Mouse (Mus musculus): ENCODE measurements around the gene Astn2. TPM values are rescaled to one million over a fixed set of nuclear protein-coding genes. Genes with fewer than 3 reads are reported as not detected.
"Not testable (repeated sequence)": the region's sequence is repeated elsewhere in the genome, so short reads cannot be mapped to it uniquely, and the experiment has no call there.

Astn2 gene
- polyA plus RNA-seq, 1 experiment from 2014 or later: 0.14 TPM

DNA sequence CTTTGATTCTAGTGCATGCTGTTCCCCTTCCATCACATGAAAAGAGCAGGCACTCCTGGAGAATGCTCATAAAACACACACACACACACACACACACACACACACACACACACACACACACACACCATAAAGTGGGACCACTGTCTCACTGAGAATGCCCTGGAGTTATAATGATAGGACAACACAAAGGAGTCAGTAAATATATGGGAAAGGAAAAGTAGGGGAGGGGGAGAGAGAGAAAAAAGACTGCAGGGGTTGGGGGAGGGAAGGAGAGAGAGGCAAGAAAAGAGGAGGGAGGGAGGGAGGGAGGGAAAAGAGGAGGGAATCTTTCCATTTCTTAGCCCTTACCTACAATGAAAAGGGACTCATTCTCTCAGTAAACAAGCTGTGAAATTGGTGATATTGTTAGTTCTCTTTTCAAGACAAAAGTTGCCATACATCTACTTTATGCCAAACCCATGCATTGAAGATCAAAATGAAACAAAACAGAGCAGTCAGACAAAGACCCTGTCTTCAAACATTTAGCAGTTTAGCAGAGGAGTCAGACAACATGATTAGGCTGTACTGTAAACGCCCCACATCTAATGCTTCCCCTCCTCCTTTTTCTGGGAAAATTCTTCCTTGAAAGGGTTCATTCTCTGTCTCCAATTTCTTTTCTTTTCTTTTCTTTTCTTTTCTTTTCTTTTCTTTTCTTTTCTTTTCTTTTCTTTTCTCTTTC, 717.2 kb downstream of the Astn2 start:
- 0 out of 2 replicates have a peak, but pooled peaks cover 2% of the 10 kb centered on the region for H3K4me1 ChIP-seq (ENCODE audit: control insufficient read depth, insufficient read depth, low read length)
- H3K27ac ChIP-seq (ENCODE audit: low read length): no peak overlapping the region
- H3K4me3 ChIP-seq (ENCODE audit: low read length): no peak overlapping the region
- H3K36me3 ChIP-seq (ENCODE audit: control insufficient read depth, insufficient read depth): no peaks in the 10 kb centered on the region
- no peak overlapping the region for H3K9ac ChIP-seq (ENCODE audit: low read length)
- no peaks in the 10 kb centered on the region for H3K9me3 ChIP-seq (replicated peaks; ENCODE audit: control insufficient read depth, low read length)
- no peak overlapping the region for H3K4me2 ChIP-seq (ENCODE audit: low read depth, low read length)
- 71% methylated on average over 1 of the region's 1 CpGs for WGBS
- H3K27me3 ChIP-seq (ENCODE audit: control insufficient read depth, insufficient read depth, low read length): no peaks in the 10 kb centered on the region
- ATAC-seq (replicated peaks; ENCODE audit: extremely low read depth, insufficient read depth, low FRiP score): no peak

DNA sequence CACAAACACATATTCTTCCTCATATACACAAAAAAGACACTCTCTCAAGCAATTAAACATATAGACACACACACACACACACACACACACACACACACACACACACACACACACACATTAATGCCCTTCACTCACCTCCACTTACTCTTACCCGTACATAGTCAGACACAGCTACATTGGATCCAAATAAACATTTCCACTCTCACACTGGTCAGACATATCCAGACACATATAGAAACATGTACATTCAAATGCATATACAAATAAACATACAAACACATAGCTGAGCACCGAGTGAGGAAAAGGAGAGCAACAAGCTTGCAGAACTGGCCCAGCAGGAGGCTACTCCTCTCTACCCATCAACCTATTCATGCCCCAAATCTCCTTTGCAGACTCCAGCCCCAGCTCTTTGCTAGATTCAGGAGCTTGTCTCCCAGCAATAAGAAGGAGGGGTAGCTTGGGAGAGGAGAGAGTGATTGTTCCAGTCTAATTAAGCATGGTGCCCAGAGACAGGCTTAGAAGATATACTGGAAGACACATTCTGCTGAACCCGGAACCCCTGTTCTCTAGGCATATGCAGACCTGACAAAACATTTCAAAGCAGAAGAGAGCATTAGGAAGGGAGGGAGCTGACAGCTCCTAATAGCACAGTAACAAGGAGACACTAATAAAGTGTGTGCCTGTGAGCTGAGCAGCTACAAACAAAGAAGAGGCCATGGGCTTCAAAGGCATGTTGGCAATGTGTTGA, 718.0 kb downstream of the Astn2 start:
- no peak overlapping the region for H3K4me2 ChIP-seq (ENCODE audit: low read depth, low read length)
- no peaks in the 10 kb centered on the region for H3K9me3 ChIP-seq (replicated peaks; ENCODE audit: control insufficient read depth, low read length)
- WGBS: 64% methylated on average over 3 of the region's 3 CpGs
- ATAC-seq (replicated peaks; ENCODE audit: extremely low read depth, insufficient read depth, low FRiP score): no peak
- H3K9ac ChIP-seq (ENCODE audit: low read length): no peak overlapping the region
- no peak overlapping the region for H3K27ac ChIP-seq (ENCODE audit: low read length)
- H3K27me3 ChIP-seq (ENCODE audit: control insufficient read depth, insufficient read depth, low read length): no peaks in the 10 kb centered on the region
- 0 out of 2 replicates have a peak, but pooled peaks cover 2% of the 10 kb centered on the region for H3K4me1 ChIP-seq (ENCODE audit: control insufficient read depth, insufficient read depth, low read length)
- no peak overlapping the region for H3K4me3 ChIP-seq (ENCODE audit: low read length)
- H3K36me3 ChIP-seq (ENCODE audit: control insufficient read depth, insufficient read depth): no peaks in the 10 kb centered on the region

DNA sequence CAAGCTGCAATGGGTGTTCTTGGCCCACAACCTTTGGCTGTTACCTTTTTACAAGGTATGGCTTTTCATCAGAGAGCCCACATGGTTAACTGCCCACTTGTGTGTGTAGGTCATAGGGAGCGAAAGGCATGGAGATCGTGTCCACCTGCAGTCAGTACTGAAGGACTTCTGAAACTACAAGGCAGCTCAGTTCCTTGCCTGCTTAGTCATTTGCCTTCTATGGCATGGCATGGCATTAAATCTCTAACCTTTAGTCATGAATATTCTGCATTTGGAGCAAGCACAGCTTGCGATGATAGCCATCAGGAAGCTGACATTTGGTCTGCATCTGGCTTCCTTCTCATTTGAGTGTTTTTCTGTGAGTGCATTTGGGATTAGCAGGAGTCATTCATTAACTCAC, 720.0 kb downstream of the Astn2 start:
- Histone ChIP-seq H3K9me3 (replicated peaks; ENCODE audit: control insufficient read depth, low read length) (no peaks in the 10 kb centered on the region), H3K4me1 (ENCODE audit: control insufficient read depth, insufficient read depth, low read length) (0 out of 2 replicates have a peak, but pooled peaks cover 2% of the 10 kb centered on the region), H3K27ac (ENCODE audit: low read length) (no peak overlapping the region), H3K9ac (ENCODE audit: low read length) (no peak overlapping the region), H3K27me3 (ENCODE audit: control insufficient read depth, insufficient read depth, low read length) (no peaks in the 10 kb centered on the region), H3K4me2 (ENCODE audit: low read depth, low read length) (no peak overlapping the region), H3K36me3 (ENCODE audit: control insufficient read depth, insufficient read depth) (no peaks in the 10 kb centered on the region), H3K4me3 (ENCODE audit: low read length) (no peak overlapping the region)
- WGBS: 73% methylated on average over 3 of the region's 3 CpGs
- ATAC-seq (replicated peaks; ENCODE audit: extremely low read depth, insufficient read depth, low FRiP score): no peak

DNA sequence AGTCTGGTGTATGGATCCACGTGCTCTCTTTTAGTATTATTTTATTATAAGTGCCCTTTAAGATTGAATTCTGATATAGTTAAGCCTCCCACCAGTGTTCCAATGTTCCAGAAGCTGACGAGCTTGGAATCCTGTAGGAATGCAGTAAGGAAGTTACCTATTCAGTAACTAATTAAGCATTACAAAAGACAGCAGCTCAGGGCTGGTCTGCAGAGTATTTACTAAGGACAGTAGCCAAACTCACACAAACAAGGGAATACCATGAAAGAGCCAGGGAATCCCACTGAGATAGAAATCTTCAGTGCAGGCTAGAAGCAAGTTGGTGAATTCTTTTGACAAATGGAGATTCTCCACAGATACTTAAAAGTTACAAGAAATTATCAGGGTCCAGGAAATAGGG, 724.6 kb downstream of the Astn2 start:
- 59% methylated on average over 2 of the region's 2 CpGs for WGBS
- not testable (repeated sequence) for H3K4me1 ChIP-seq (ENCODE audit: control insufficient read depth, insufficient read depth, low read length); H3K4me3 ChIP-seq (ENCODE audit: low read length); H3K36me3 ChIP-seq (ENCODE audit: control insufficient read depth, insufficient read depth); H3K4me2 ChIP-seq (ENCODE audit: low read depth, low read length); H3K27ac ChIP-seq (ENCODE audit: low read length); H3K9ac ChIP-seq (ENCODE audit: low read length); H3K27me3 ChIP-seq (ENCODE audit: control insufficient read depth, insufficient read depth, low read length); H3K9me3 ChIP-seq (replicated peaks; ENCODE audit: control insufficient read depth, low read length); ATAC-seq (replicated peaks; ENCODE audit: extremely low read depth, insufficient read depth, low FRiP score)

DNA sequence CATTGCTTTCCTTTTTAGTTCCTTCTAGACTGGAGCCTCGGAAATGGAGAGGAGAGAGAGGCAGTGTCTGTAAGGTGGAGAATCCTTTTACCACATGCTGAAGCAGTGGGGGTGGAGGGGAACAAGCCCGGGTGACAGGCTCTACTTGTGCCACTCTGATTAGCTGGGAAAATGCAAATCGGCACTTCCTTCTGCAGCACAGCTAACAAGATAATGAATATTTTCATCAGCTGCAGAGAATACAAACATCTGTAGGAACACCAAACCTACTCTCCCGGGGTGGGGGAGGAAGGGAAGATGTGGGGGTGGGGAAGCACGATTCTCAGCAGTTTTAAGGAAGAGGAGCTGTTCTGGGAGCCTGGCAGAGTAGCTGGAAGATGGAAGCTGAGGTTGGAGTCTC, 725.5 kb downstream of the Astn2 start:
- no peaks in the 10 kb centered on the region for H3K36me3 ChIP-seq (ENCODE audit: control insufficient read depth, insufficient read depth)
- H3K9ac ChIP-seq (ENCODE audit: low read length): no peak overlapping the region
- no peaks in the 10 kb centered on the region for H3K27me3 ChIP-seq (ENCODE audit: control insufficient read depth, insufficient read depth, low read length)
- ATAC-seq (replicated peaks; ENCODE audit: extremely low read depth, insufficient read depth, low FRiP score): no peak
- no peak overlapping the region for H3K27ac ChIP-seq (ENCODE audit: low read length)
- H3K4me2 ChIP-seq (ENCODE audit: low read depth, low read length): peak overlapping the region; percentile 22; the same call in 1 of the 2 replicates
- H3K4me3 ChIP-seq (ENCODE audit: low read length): no peak overlapping the region
- 20% methylated on average over 5 of the region's 5 CpGs for WGBS
- no peaks in the 10 kb centered on the region for H3K9me3 ChIP-seq (replicated peaks; ENCODE audit: control insufficient read depth, low read length)
- H3K4me1 ChIP-seq (ENCODE audit: control insufficient read depth, insufficient read depth, low read length): peaks cover 4% of the 10 kb centered on the region; the same call in 1 of the 2 replicates

DNA sequence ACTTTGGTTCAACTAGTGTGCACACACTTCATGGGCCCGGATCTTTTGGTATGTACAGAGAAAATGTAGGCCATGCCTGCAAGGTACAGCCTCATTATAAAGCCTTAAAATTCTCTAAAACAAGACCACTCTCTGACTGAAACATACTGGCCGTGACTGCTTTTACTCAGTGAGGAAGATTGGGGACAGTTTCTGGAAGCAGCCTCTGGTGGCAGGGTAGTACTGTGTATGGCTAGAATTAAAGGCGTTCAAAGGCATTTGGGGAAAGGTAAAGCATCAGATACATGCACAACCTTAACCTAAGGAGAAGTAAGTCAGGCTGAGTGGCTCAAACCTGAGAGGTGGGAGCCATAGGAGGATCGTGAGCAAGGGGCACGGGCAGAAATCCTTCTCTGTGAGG, 725.9 kb downstream of the Astn2 start:
- no peak for ATAC-seq (replicated peaks; ENCODE audit: extremely low read depth, insufficient read depth, low FRiP score)
- H3K4me2 ChIP-seq (ENCODE audit: low read depth, low read length): peak overlapping the region; percentile 22; the same call in 1 of the 2 replicates

DNA sequence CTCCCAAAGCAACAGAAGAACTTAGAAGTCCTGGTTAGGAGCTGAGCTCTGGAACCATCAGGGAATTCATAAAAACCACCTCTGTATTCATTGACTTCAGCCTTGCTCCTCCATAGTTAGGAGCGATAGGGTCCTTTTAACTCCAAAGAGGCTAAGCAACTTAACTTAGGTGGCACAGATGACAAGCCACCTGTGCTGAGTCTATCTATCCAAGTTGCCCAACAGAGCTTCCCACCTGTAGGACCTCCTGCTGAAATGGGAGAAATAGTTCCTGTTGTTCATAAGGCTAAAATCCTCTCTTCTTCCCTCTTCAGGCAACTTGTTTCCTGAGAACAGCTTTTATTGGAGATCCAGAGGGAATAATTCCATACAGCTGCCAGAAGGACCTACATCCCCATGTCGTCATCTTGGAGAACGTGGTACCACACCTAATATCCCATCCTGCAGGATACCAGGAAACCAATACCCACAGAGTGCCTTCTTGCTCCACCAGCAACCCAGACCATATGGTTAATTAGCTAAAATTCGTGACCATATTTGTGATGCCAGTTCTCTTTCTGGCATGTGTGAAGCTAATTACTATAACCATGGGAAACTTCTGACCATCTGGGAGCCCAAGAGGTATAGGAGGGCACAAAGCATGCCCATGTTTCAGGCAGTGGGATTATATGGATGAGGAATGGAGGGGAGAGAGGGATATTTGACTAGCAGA, 730.0 kb downstream of the Astn2 start:
- no peaks in the 10 kb centered on the region for H3K9me3 ChIP-seq (replicated peaks; ENCODE audit: control insufficient read depth, low read length)
- 85% methylated on average over 4 of the region's 4 CpGs for WGBS
- no peaks in the 10 kb centered on the region for H3K36me3 ChIP-seq (ENCODE audit: control insufficient read depth, insufficient read depth)
- no peak overlapping the region for H3K4me2 ChIP-seq (ENCODE audit: low read depth, low read length)
- no peak overlapping the region for H3K4me3 ChIP-seq (ENCODE audit: low read length)
- H3K4me1 ChIP-seq (ENCODE audit: control insufficient read depth, insufficient read depth, low read length): peaks cover 14% of the 10 kb centered on the region; the same call in 1 of the 2 replicates
- H3K9ac ChIP-seq (ENCODE audit: low read length): no peak overlapping the region
- no peaks in the 10 kb centered on the region for H3K27me3 ChIP-seq (ENCODE audit: control insufficient read depth, insufficient read depth, low read length)
- no peak for ATAC-seq (replicated peaks; ENCODE audit: extremely low read depth, insufficient read depth, low FRiP score)
- H3K27ac ChIP-seq (ENCODE audit: low read length): no peak overlapping the region

More for the DNA sequence above, 725.9 kb downstream of the Astn2 start:
- Histone ChIP-seq H3K4me3 (ENCODE audit: low read length) (no peak overlapping the region), H3K9me3 (replicated peaks; ENCODE audit: control insufficient read depth, low read length) (no peaks in the 10 kb centered on the region), H3K27me3 (ENCODE audit: control insufficient read depth, insufficient read depth, low read length) (no peaks in the 10 kb centered on the region), H3K27ac (ENCODE audit: low read length) (no peak overlapping the region), H3K36me3 (ENCODE audit: control insufficient read depth, insufficient read depth) (no peaks in the 10 kb centered on the region), H3K4me1 (ENCODE audit: control insufficient read depth, insufficient read depth, low read length) (peaks cover 4% of the 10 kb centered on the region; the same call in 1 of the 2 replicates), H3K9ac (ENCODE audit: low read length) (no peak overlapping the region)
- WGBS: 56% methylated on average over 5 of the region's 5 CpGs

DNA sequence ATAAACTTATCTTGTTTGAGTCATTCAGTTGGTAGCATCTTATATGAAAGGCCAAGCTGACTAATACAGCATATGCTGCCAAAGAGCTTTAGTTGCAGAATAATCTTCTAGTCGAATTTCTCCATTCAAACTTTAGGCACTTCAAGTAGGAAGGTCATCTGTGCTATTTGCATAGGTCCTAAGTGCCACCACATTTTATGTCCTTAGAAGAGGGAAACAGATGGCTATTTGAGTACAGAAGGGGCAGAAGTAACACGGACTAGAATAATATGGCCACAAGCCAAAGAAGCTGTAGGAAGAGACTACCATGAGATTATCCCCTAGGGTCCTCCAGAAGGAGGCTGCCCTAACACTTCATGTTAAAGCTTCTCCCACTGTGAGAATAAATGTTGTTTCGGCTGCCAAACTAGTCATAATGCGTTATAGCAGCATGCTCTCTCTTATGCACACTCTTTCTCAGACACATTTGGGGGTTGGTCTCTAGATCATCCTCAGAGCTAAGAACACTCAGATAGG, 730.9 kb downstream of the Astn2 start:
- H3K4me2 ChIP-seq (ENCODE audit: low read depth, low read length): no peak overlapping the region
- no peak overlapping the region for H3K27ac ChIP-seq (ENCODE audit: low read length)
- peaks cover 10% of the 10 kb centered on the region; the same call in 1 of the 2 replicates for H3K4me1 ChIP-seq (ENCODE audit: control insufficient read depth, insufficient read depth, low read length)
- ATAC-seq (replicated peaks; ENCODE audit: extremely low read depth, insufficient read depth, low FRiP score): no peak
- no peaks in the 10 kb centered on the region for H3K36me3 ChIP-seq (ENCODE audit: control insufficient read depth, insufficient read depth)
- no peak overlapping the region for H3K4me3 ChIP-seq (ENCODE audit: low read length)
- H3K9ac ChIP-seq (ENCODE audit: low read length): no peak overlapping the region
- 67% methylated on average over 4 of the region's 4 CpGs for WGBS
- no peaks in the 10 kb centered on the region for H3K9me3 ChIP-seq (replicated peaks; ENCODE audit: control insufficient read depth, low read length)
- H3K27me3 ChIP-seq (ENCODE audit: control insufficient read depth, insufficient read depth, low read length): no peaks in the 10 kb centered on the region
